Mouse (Mus musculus) heart, adult 2 months (tissue): ENCODE results near the gene Il33.

Source experiments
- CTCF ChIP-seq: fragments of 200-600 bp; IDR thresholded peaks from 2 replicates; pipeline ENCODE4 v1.8.1; 2022; ENCODE audit warnings: antibody characterized with exemption, mild to moderate bottlenecking, moderate library complexity
- POLR2A ChIP-seq: fragments of 200-500 bp; IDR thresholded peaks from 2 replicates; pipeline ENCODE4 v1.6.1; 2011; ENCODE audit warnings: mild to moderate bottlenecking, low read depth, low read length, control low read depth; ENCODE audit not compliant: insufficient read depth

DNA sequence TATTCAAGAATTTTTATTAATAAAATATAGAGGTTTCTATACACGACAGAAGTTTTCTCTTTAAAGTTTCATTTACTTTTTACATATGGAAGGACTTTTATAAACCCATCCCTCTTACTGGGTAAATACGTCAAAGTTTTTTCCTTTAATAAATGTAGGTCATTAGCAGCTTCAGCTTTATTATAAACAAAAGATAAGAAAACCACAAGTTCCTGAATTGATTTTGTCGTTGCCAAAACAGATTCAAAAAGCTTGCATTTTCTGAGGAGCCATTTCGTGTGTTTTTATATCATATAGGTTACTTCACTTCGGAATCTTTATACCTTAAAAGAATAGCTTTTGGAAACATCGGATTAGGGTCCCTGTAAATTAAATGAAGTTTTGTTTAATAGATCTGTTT lies 76.6 kb downstream of the Il33 start:
- TF ChIP-seq CTCF: no peak
- TF ChIP-seq POLR2A: no peak
